Mouse (Mus musculus): Measurements from ENCODE around the gene Dusp10. TPM values are rescaled to one million over a fixed set of nuclear protein-coding genes. Genes with fewer than 3 reads are reported as not detected.

Gene Dusp10
- total and polyA plus RNA-seq, 2 experiments from 2014 or later, result 6.3 to 11.7 TPM

DNA sequence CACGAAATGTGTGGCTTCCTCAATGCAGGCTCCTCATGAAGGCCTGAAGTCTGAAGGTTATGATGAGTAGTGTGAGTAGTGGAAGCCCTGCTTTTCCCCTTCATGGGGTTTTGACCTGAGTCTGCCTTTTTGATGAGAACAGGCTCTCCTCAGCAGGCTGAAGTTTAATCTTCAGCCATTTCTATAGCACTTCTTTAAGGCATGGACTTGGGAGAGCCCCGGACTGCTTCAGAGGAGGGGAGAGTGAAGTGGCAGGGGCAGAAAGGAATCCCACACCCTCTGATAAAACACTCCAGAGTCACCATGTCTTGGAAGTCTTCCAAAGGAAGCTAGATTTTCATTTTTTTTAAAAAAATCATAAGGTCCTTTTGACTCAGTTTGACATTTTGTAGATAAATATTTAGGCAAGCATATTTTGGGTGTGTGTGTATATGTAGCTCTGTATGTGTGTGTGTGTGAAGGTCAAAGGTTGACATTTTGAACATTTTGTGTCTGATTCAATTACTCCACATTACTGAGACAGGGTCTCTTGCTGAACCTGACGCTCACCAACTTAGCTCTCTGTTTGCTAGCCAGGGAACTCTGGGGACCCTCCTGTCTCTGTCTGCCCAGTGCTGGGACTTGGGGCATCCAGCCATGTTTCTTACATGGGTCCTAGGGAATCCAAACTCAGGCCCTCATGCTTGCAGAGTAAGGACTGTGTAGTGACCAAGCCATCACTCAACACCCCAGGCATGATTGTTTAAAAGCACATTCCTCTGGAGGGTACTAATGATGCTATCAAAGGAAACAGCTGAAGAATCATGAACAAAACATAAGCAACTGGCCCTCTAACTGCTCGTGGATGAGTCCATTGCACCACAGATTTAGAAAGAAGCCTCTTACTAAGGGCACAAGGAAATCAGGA is 48.0 kb downstream of the Dusp10 start:
- Histone ChIP-seq H3K27me3 (ENCODE audit: insufficient read depth, low read length) (no peaks in the 10 kb centered on the region), H3K4me1 (ENCODE audit: insufficient read depth, low read length) (0 out of 2 replicates have a peak, but pooled peaks cover 4% of the 10 kb centered on the region), H3K9ac (replicated peaks; ENCODE audit: low read length) (no peak overlapping the region), H3K4me2 (ENCODE audit: low read depth, low read length) (no peak overlapping the region), H3K27ac (no peak overlapping the region), H3K9me3 (ENCODE audit: low read length) (no peaks in the 10 kb centered on the region), H3K4me3 (ENCODE audit: low read length) (no peak overlapping the region), H3K36me3 (ENCODE audit: insufficient read depth, low read length) (no peaks in the 10 kb centered on the region)
- TF ChIP-seq CTCF (IDR thresholded peaks at IDR 0.05; ENCODE audit: low read depth), result no peak
- ATAC-seq (no peak), DNase-seq (ENCODE audit: low spot score) (no peak)
- 67% methylated on average over 4 of the region's 4 CpGs for WGBS

GRCm38 (mm10) chr1:184061901-184062300 is 48.8 kb downstream of the Dusp10 start:
- Histone ChIP-seq H3K9me3 (ENCODE audit: low read length) (no peaks in the 10 kb centered on the region), H3K9ac (replicated peaks; ENCODE audit: low read length) (no peak overlapping the region), H3K27me3 (ENCODE audit: insufficient read depth, low read length) (no peaks in the 10 kb centered on the region), H3K4me1 (ENCODE audit: insufficient read depth, low read length) (peaks cover 8% of the 10 kb centered on the region; the same call in 1 of the 2 replicates), H3K36me3 (ENCODE audit: insufficient read depth, low read length) (no peaks in the 10 kb centered on the region), H3K4me2 (ENCODE audit: low read depth, low read length) (no peak overlapping the region), H3K27ac (no peak overlapping the region), H3K4me3 (ENCODE audit: low read length) (no peak overlapping the region)
- DNase-seq (ENCODE audit: low spot score) (no peak), ATAC-seq (no peak)
- WGBS, result 87% methylated on average over 1 of the region's 1 CpGs
- TF ChIP-seq CTCF (IDR thresholded peaks at IDR 0.05; ENCODE audit: low read depth), result no peak

- H3K27me3 ChIP-seq (ENCODE audit: insufficient read depth, low read length), result no peaks in the 10 kb centered on the region
- no peak for DNase-seq (ENCODE audit: low spot score)
- no peaks in the 10 kb centered on the region for H3K36me3 ChIP-seq (ENCODE audit: insufficient read depth, low read length)
- peaks cover 8% of the 10 kb centered on the region; the same call in 1 of the 2 replicates for H3K4me1 ChIP-seq (ENCODE audit: insufficient read depth, low read length)
- no peak overlapping the region for H3K4me3 ChIP-seq (ENCODE audit: low read length)
- ATAC-seq, result no peak
- no peak overlapping the region for H3K9ac ChIP-seq (replicated peaks; ENCODE audit: low read length)
- no peak for TF ChIP-seq CTCF (IDR thresholded peaks at IDR 0.05; ENCODE audit: low read depth)
- no peaks in the 10 kb centered on the region for H3K9me3 ChIP-seq (ENCODE audit: low read length)
- 78% methylated on average over 7 of the region's 7 CpGs for WGBS
- H3K4me2 ChIP-seq (ENCODE audit: low read depth, low read length), result no peak overlapping the region
- H3K27ac ChIP-seq, result no peak overlapping the region
Measured at GRCm38 (mm10) chr1:184064306-184064705, 51.2 kb downstream of the Dusp10 start.

GRCm38 (mm10) chr1:184065589-184066361 is 52.7 kb downstream of the Dusp10 start:
- ATAC-seq, result peak; percentile 80
- no peaks in the 10 kb centered on the region for H3K9me3 ChIP-seq (ENCODE audit: low read length)
- 48% methylated on average over 13 of the region's 13 CpGs for WGBS
- DNase-seq (ENCODE audit: low spot score), result peak; percentile 57
- peak overlapping the region; percentile 26; the same call in 1 of the 2 replicates for H3K27ac ChIP-seq
- H3K4me1 ChIP-seq (ENCODE audit: insufficient read depth, low read length), result peaks cover 8% of the 10 kb centered on the region; the same call in 1 of the 2 replicates
- TF ChIP-seq CTCF (IDR thresholded peaks at IDR 0.05; ENCODE audit: low read depth), result no peak
- H3K4me2 ChIP-seq (ENCODE audit: low read depth, low read length), result peak overlapping the region; percentile 3; the same call in 1 of the 2 replicates
- H3K9ac ChIP-seq (replicated peaks; ENCODE audit: low read length), result no peak overlapping the region
- H3K27me3 ChIP-seq (ENCODE audit: insufficient read depth, low read length), result no peaks in the 10 kb centered on the region
- H3K4me3 ChIP-seq (ENCODE audit: low read length), result no peak overlapping the region
- H3K36me3 ChIP-seq (ENCODE audit: insufficient read depth, low read length), result no peaks in the 10 kb centered on the region; the same call in 1 of the 2 replicates

- ATAC-seq, result peak; percentile 50; the same call in 1 of the 2 replicates
- Histone ChIP-seq H3K4me1 (ENCODE audit: insufficient read depth, low read length) (peaks cover 8% of the 10 kb centered on the region; the same call in 1 of the 2 replicates), H3K36me3 (ENCODE audit: insufficient read depth, low read length) (no peaks in the 10 kb centered on the region; the same call in 1 of the 2 replicates), H3K27ac (peak overlapping the region; percentile 26; the same call in 1 of the 2 replicates), H3K27me3 (ENCODE audit: insufficient read depth, low read length) (no peaks in the 10 kb centered on the region), H3K4me3 (ENCODE audit: low read length) (no peak overlapping the region), H3K9ac (replicated peaks; ENCODE audit: low read length) (no peak overlapping the region; the same call in 1 of the 2 replicates), H3K9me3 (ENCODE audit: low read length) (no peaks in the 10 kb centered on the region), H3K4me2 (ENCODE audit: low read depth, low read length) (no peak overlapping the region; the same call in 1 of the 2 replicates)
- 49% methylated on average over 11 of the region's 11 CpGs for WGBS
- no peak for TF ChIP-seq CTCF (IDR thresholded peaks at IDR 0.05; ENCODE audit: low read depth)
- peak; percentile 20 for DNase-seq (ENCODE audit: low spot score)
Measured at GRCm38 (mm10) chr1:184066460-184067287, 53.6 kb downstream of the Dusp10 start.
